Mouse (Mus musculus) forebrain, postnatal 0 days (tissue): ENCODE measurements at regions not wholly inside any gene's neighbourhood (a gene's known extent, or its start where the extent isn't known, plus 50 kb on each side); places are given as distances from the start of the nearest gene placed in this dataset.
"Not testable (repeated sequence)": the region's sequence is repeated elsewhere in the genome, so short reads cannot be mapped to it uniquely, and the experiment has no call there.

Source experiments
- ATAC-seq: fragments of 200-750 bp; cut with Nextera tagmentation; 2 replicates; pipeline ENCODE4 v1.8.0; 2017; ENCODE audit warnings: mild to moderate bottlenecking, moderate library complexity
- DNase-seq: peaks from one replicate; pipeline ENCODE4 v3.0.0-alpha.2; 2015
- H3K27ac ChIP-seq: fragments of 300-500 bp; sonication (generic); 2 replicates; pipeline ENCODE4 v1.5.1; 2014; ENCODE audit warnings: low read depth, mild to moderate bottlenecking, antibody characterized with exemption, low read length, moderate library complexity, mixed read lengths
- H3K27me3 ChIP-seq: fragments of 300-500 bp; sonication (generic); 2 replicates; pipeline ENCODE4 v1.6.1; 2014; ENCODE audit warnings: mild to moderate bottlenecking, low read length, mixed read lengths; ENCODE audit not compliant: insufficient read depth
- H3K36me3 ChIP-seq: fragments of 300-500 bp; sonication (generic); 2 replicates; pipeline ENCODE4 v1.6.1; 2014; ENCODE audit warnings: mild to moderate bottlenecking, moderate library complexity; ENCODE audit not compliant: insufficient read depth
- H3K4me1 ChIP-seq: fragments of 300-500 bp; sonication (generic); 2 replicates; pipeline ENCODE4 v1.6.1; 2014; ENCODE audit warnings: antibody characterized with exemption; ENCODE audit not compliant: insufficient read depth
- H3K4me2 ChIP-seq: fragments of 300-500 bp; sonication (generic); 2 replicates; pipeline ENCODE4 v1.6.1; 2014; ENCODE audit warnings: low read depth, mild to moderate bottlenecking, moderate library complexity
- H3K4me3 ChIP-seq: fragments of 300-500 bp; sonication (generic); 2 replicates; pipeline ENCODE4 v1.5.1; 2014; ENCODE audit warnings: low read depth, low read length, mixed read lengths
- H3K9ac ChIP-seq: fragments of 300-500 bp; sonication (generic); 2 replicates; pipeline ENCODE4 v1.6.1; 2014; ENCODE audit warnings: mild to moderate bottlenecking
- H3K9me3 ChIP-seq: fragments of 300-500 bp; sonication (generic); 2 replicates; pipeline ENCODE4 v1.6.1; 2016; ENCODE audit warnings: low read length
- CTCF ChIP-seq: sonication (generic); IDR thresholded peaks from 2 replicates; pipeline ENCODE4 v1.5.1; 2016; ENCODE audit warnings: antibody characterized with exemption, control low read depth, low read depth
- WGBS: fragments of 180-500 bp; shearing (Covaris S2); extraction: QIAGEN DNeasy Blood & Tissue Kit; methylation state at CpG from one replicate; pipeline ENCODE4 v1.1.7; 2014; 5-methylcytosine and 5-hydroxymethylcytosine counted together

DNA sequence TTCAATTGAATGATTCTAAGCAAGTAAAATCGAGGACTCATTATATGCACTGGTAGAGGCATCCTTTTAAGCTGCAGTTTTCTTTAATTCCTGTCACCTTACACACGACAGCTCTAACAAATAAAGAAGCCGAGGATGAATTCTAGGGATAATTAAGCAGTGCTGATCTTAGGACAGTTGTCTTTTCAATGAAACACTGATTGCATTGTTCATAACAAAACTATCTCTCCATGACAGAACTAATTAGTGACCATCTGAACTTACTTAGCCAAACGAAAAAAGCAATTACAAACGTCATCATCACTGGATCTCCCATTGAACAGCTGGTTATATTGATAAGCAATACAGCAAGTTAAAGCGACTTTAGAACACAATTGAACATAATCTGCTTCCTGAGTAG lies 1579.7 kb upstream of the G6pd2 start:
- Histone ChIP-seq H3K27me3 (no peaks in the 10 kb centered on the region), H3K4me3 (no peak overlapping the region), H3K4me2 (no peak overlapping the region), H3K4me1 (no peaks in the 10 kb centered on the region), H3K27ac (no peak overlapping the region), H3K36me3 (no peaks in the 10 kb centered on the region), H3K9me3 (no peaks in the 10 kb centered on the region), H3K9ac (no peak overlapping the region)
- no peak for ATAC-seq
- TF ChIP-seq CTCF, result no peak
- 12% methylated on average over 6 of the region's 6 CpGs for WGBS
- no peak for DNase-seq

DNA sequence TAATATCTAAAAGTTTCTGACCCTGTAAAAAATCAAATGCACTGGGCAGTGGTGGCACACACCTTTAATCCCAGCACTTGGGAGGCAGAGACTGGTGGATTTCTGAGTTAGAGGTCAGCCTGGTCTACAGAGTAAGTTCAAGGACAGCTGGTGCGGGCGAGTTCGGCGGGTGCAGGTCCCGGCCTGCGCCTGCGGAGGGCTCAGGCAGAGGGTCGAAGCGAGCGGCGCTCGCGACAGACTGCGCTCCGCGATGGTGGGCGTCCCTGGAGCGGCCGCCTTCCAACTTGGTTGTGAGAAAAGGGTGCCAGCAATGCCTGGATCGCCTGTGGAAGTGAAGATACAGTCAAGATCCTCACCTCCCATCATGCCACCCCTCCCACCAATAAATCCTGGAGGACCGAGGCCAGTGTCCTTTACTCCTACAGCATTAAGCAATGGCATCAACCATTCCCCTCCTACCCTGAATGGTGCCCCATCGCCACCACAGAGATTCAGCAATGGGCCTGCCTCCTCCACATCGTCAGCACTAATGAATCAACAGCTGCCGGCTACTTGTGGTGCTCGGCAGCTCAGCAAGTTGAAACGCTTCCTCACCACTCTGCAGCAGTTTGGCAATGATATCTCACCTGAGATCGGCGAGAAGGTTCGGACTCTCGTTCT lies 1577.3 kb upstream of the G6pd2 start:
- H3K27me3 ChIP-seq, H3K9ac ChIP-seq, DNase-seq, H3K4me3 ChIP-seq, H3K36me3 ChIP-seq, H3K27ac ChIP-seq, H3K9me3 ChIP-seq, H3K4me1 ChIP-seq: not testable (repeated sequence)
- 20% methylated on average over 30 of the region's 30 CpGs for WGBS
- peak; percentile 68 for ATAC-seq
- H3K4me2 ChIP-seq, result peak overlapping the region; percentile 31; the same call in 1 of the 2 replicates

DNA sequence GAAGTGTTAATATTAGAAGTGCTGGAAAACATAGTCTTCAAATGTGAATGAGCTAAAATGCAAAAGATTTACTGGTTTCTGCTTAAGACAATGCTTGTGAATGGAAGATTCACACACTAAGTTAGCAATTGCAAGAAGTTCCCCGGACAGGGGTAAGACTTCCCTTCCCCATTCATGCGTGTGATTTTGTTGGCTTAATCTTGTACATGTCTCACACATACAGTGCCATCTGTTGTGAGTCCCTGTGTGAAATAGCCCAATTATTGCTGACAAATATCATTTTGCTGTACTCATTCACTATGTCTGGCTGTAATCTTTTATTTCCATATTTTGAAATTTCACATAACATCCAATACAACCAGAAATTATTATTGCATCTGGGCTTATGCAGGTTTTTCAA lies 1564.4 kb upstream of the G6pd2 start:
- Histone ChIP-seq H3K9ac (no peak overlapping the region), H3K4me3 (no peak overlapping the region), H3K27ac (no peak overlapping the region), H3K36me3 (no peaks in the 10 kb centered on the region), H3K4me2 (no peak overlapping the region), H3K4me1 (no peaks in the 10 kb centered on the region), H3K27me3 (no peaks in the 10 kb centered on the region), H3K9me3 (no peaks in the 10 kb centered on the region)
- TF ChIP-seq CTCF, result no peak
- no peak for ATAC-seq
- WGBS, result 69% methylated on average over 2 of the region's 2 CpGs
- no peak for DNase-seq

DNA sequence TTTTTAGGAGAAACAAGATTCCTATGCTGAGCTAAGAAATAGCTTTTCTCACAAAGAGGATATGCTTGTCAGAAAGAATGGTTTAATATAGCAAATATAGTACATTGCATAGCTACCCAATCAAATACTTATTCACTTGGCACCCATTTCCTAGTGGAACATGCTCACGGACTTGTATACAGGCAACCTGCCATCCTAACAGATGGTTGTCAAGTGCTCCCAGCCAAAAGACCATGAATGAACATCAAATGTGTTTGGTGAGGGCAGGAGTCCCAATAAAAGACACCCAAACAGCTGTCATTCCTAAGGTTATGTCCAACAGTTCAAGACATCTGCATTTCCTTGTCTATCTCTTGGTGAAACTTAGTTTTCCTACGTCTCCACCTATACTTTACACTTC lies 1531.9 kb upstream of the G6pd2 start:
- Histone ChIP-seq H3K4me1 (no peaks in the 10 kb centered on the region), H3K9ac (no peak overlapping the region), H3K9me3 (no peaks in the 10 kb centered on the region), H3K27me3 (no peaks in the 10 kb centered on the region), H3K27ac (no peak overlapping the region), H3K36me3 (no peaks in the 10 kb centered on the region), H3K4me3 (no peak overlapping the region), H3K4me2 (no peak overlapping the region)
- ATAC-seq, result no peak
- DNase-seq, result peak; percentile 37
- 46% methylated on average over 2 of the region's 2 CpGs for WGBS
- no peak for TF ChIP-seq CTCF
